Mouse (Mus musculus): ENCODE data around the gene Myh14.

Gene Myh14

GRCm38 (mm10) chr7:44560435-44561400 lies 109.9 kb downstream of the Myh14 start:
- Histone ChIP-seq H3K36me3 (ENCODE audit: insufficient read depth, low read length) (peaks cover 2% of the 10 kb centered on the region; the same call in 1 of the 2 replicates), H3K27me3 (ENCODE audit: insufficient read depth, low read length) (no peaks in the 10 kb centered on the region), H3K9me3 (ENCODE audit: low read length) (no peaks in the 10 kb centered on the region), H3K4me1 (replicated peaks; ENCODE audit: low read depth, low read length) (peaks cover 75% of the 10 kb centered on the region), H3K4me3 (replicated peaks; ENCODE audit: low read length) (0 out of 2 replicates have a peak overlapping the region, but pooled peaks have one; percentile 23)
- no peak for TF ChIP-seq NANOG (IDR thresholded peaks at IDR 0.05; ENCODE audit: borderline replicate concordance, low read length)
- peak; percentile 55 for TF ChIP-seq CTCF (conservative IDR thresholded peaks at IDR 0.05; ENCODE audit: low read length)

GRCm38 (mm10) chr7:44557629-44558028 lies 113.0 kb downstream of the Myh14 start:
- peaks cover 9% of the 10 kb centered on the region for H3K36me3 ChIP-seq (ENCODE audit: insufficient read depth, low read length)
- H3K4me3 ChIP-seq (replicated peaks; ENCODE audit: low read length), result 0 out of 2 replicates have a peak overlapping the region, but pooled peaks have one; percentile 39
- H3K27me3 ChIP-seq (ENCODE audit: insufficient read depth, low read length), result no peaks in the 10 kb centered on the region
- H3K4me1 ChIP-seq (replicated peaks; ENCODE audit: low read depth, low read length), result peaks cover 68% of the 10 kb centered on the region
- H3K9me3 ChIP-seq (ENCODE audit: low read length), result no peaks in the 10 kb centered on the region
- TF ChIP-seq NANOG (IDR thresholded peaks at IDR 0.05; ENCODE audit: borderline replicate concordance, low read length) (no peak), CTCF (conservative IDR thresholded peaks at IDR 0.05; ENCODE audit: low read length) (no peak), POU5F1 (IDR thresholded peaks at IDR 0.05; ENCODE audit: borderline replicate concordance, low read length) (no peak)

Data from E14TG2a.4 (cell line).